Mouse (Mus musculus) spleen, postnatal 36 days (tissue): Measurements from ENCODE around the gene Nxn.

Experiments used
- DNase-seq, 2 experiments: peaks; one replicate each; pipeline ENCODE4 v3.0.0; 2022; ENCODE audit warnings: low spot score in 2 of 2, mixed read lengths in 1 of 2

Nxn gene

DNA sequence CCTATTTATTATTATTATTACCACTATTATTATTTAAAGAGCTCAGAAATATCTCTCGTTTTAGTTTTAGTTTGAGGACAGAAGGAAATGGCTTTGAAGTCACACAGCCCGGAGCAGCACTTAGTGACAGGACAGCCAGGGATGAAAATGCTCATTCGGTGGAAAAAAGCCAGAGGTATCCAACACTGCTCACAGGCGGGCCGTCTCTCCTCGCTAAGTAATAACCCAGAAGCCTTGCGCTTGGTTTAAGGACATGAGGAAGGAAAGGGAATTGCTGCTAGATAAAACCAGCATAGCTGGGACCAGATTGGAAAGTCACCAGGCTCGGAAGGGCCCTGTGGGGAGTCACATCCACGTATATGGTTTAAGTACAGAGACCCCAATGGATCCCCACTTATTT lies 35.3 kb downstream of the Nxn start:
- DNase-seq, result no peak

DNA sequence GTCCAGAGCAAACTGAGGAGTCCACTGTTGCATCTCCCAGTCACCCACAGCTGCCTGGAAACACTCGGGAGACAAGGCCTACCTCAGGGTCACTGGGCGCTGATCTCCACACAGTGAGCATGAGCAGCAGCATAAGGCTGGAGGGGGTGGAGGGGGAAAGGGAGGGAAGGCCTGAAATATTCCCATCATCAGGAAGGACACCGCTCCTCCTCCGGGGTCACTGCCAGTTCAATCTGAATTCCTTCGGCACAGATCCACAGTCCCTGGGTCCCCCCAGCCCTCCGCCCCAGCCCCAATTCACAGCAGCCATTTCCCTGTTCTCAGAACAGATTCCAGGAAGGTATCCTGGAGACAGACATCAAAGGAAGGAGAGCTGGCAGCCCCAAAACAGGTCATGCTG lies 35.8 kb downstream of the Nxn start:
- no peak for DNase-seq

DNA sequence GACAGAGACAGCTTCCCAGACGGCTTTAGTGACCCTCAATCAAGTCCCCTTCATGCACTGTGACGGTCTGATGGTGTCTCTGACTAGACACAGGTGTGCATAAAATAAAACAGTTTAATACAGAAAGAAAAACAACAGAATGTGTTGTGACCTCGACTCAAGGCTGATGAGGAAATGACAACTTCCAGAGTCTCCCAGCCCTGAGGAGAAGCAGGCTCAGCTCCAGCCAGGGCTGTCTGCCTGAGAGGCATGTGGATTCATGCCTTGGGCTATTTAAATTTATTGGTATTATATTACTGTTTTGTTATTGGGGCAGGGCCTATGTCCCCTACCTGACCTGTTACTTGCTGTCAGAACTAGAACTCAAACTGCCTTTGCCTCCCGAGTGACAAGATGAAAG lies 37.5 kb downstream of the Nxn start:
- no peak for DNase-seq

DNA sequence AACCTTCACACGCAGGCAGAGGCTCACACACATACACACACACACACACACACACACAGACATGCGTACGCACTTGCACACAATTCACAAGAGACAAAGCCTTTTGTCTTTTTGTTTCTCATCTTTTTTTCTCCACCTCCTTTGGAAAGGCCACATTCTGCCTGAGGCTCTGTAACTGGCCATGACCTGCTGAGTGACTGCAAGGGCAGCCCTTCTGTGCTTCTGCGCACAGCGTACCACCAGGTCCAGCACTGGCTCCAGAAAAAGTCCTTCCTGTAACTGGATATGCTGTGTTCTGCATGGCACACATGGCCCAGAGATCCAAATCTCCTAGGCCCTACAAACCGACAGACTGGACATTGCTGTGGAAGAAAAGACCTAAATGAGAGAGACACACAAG lies 38.7 kb downstream of the Nxn start:
- DNase-seq, result no peak

DNA sequence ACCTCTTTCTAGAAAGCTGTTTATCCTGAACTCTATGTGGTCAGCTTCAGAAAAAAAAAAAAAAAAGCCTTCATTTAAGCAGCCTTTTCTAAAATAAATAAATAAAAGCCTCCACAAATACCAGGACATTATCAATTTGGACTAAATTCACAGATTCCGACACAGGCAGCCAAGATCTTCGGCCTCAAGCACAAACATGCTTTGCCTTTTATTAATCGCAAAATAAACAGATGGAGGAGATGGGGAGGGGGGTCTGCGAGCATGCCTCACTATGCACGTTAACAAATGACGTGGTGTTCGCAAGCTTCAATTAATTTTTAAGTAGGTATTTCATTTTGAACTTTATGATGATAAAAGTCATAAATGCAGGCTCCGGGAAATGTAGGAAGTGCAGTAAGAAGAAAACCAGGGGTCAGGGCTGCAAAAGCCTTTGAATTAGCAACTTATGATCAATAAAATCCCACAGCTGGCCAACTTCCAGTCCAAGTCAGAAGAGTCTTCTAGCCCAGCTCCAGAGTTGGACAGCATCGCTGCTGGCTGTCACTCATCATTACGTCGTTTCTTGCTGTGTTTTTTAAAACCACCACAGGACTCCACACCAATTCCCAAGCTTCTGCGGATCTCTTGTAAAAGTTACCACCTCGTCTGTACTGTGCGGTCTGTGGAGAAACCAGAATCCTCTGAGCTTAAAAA lies 40.2 kb downstream of the Nxn start:
- DNase-seq, result no peak

DNA sequence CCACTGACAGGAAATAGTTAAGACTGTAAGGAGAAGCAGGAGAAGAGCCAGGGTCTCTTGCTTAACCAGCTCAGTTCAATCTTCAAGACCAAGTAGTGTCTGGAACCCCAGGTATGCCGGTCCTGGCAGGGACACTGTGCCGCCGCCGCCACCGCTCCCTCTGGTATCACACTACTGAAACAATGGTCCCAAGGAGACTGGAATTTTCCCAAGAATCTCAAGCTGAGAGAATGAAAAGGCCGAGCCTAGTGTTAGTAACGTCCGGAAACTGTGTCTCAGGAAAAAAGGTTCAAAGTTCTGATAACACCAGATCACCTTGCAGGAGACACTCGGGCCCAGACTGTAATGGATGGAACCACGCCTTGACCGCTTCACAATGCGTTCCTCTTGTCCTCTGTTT lies 41.5 kb downstream of the Nxn start:
- no peak for DNase-seq

DNA sequence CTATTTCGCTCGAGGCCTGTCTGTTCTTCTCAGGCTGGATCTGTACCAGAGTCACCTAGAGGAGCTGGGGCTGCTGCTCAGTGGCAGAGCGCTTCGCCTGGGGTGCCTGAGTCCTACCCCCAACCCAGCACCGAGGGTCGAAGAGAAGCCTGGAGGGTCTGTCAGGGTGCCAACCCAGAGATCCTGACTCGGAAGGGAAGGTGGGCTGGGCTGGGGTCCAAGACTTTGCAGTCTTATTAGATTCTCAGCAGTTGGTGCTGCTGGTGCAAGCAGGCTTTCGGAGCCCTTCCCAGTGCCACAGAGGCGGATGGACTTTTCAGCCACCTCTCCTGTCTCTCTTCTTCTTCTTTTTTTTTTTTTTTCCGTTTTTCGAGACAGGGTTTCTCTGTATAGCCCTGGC lies 42.8 kb downstream of the Nxn start:
- DNase-seq, result no peak

DNA sequence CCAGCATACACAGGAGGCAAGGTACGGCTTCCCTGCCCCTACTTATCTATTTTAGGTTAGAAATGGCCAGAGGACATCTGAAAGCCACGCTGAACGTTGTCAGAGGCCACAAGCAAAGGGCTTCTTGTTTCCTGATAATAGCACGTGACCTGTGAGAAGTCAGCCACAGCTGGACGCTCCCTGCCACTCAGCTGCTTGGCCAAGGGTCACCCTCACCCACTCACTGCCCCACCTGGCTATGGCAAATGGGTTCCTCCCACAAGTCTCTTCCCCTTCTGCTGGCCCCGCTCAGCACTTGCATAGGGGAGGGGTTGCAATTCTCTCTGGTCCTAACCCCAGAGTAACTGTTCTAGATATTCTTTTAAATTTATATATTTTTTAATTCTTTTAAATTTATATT lies 43.5 kb downstream of the Nxn start:
- DNase-seq, result no peak

DNA sequence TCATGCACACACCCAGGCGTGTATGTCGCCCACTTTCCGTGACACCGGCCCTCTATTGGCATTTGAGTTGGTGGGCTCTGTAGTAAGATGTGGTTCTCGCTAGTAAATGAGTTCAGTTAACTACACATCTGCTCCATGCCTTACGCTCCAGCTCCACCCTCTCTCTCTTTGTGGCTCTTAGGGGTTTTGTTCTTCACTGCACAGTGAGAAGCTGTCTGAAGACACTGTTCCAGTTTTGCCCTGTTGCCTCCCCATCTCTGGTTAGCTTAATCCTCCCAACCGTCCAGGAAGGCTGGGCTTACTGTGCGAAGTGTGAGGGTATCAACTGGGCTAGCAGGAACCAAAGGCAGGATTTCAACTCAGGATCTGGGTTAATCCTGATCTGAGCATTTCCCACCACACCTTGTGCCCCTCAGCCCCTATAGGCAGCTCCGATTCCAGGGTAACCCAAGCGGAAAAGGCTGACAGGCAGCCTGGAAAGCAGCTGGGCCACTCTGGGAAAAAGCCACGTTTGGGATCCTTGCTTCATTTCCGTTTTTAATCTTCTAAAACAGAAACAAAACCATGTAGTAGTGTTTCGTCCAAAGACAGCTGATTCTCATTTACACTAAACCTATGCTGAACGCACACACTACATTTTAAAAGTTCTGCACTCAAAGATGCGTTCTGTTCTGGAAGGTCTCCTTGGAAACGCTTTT lies 45.9 kb downstream of the Nxn start:
- no peak for DNase-seq

DNA sequence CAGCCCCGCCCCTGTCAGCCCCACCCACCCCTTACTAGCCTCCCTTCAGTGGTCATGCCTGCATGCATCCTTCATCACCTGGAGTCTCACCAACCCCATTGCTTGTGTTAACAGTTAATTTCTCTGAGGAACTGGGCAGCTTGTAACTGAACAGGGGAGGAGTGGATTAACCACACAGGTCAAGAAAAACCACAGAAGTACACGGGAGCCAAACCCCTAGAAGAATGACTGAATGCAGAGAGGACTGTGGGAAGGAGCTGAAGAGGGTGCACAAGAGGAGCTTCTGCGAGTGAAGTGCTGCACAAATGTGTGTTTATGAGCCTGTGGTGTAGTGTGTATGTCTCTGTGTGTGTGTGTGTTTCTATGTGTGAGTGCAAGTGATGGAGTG lies 47.3 kb downstream of the Nxn start:
- DNase-seq, result no peak

DNA sequence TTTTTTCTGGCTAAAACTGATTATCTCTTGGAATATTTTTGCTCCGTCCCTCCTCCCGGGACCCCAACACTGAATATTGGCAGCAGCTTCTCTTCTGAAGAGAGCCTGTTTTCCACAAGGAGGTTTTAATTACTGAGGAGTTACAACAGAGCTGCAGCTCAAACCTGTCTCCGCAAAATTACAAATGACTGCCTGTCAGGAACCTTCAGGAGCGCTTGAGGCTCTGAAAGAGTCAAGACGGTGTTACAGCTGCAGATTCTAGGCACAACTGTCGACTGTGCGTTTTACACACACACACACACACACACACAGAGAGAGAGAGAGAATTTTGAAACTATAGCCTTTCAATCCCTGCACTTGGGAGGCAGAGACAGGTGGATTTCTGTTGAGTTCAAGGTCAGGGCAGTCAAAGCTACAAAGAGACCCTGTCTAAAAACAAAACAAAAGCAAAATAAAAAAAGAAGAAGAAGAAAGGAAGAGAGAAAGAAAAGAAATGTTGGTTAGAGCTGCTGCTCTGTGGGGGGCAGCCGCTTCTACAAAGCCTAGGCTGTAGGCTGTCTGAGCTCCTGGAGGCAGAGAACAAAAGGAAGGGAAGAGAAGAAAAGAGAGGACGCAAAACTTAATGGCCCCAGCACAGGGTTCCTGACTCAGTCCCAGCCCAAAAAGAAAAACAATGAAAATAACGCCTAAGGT lies 47.9 kb downstream of the Nxn start:
- DNase-seq, result no peak

DNA sequence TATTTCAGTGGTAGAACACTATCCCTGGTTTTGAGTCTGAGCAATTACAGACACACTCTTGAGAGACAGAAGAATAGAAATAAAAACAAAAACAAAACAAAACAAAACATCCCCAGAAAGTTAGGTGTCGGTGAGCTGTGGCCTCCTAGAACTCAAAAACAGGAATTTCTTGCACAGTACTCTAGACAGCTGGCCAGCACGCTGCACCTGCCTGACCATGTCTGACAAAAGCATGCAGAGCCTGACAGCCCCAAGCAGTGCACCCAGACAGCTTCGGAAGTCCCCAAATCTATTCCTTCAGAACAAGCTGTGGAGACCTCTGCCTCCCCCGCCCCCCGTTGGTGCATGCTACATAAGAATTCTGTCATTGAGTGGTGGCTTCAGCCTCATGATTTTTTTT lies 49.1 kb downstream of the Nxn start:
- no peak for DNase-seq

DNA sequence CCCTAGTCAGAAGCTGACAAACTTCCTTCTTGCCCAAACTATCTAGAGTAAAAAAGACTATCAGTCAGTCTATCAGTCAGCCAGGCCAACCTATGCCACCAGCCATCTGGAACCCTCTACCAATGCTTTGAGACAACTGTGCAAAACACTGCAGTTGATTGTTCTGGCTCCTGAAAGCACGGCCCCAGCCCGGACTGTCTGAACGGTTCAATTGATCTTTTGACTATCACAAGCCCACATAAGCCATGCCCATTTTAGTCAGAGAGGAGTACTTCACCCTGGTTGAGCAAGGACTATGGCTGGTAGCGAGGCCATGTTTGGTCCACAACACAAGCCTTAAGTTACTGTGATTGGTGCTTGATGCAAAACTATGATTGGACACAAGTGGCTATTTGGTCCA lies 51.4 kb downstream of the Nxn start:
- DNase-seq, result no peak

DNA sequence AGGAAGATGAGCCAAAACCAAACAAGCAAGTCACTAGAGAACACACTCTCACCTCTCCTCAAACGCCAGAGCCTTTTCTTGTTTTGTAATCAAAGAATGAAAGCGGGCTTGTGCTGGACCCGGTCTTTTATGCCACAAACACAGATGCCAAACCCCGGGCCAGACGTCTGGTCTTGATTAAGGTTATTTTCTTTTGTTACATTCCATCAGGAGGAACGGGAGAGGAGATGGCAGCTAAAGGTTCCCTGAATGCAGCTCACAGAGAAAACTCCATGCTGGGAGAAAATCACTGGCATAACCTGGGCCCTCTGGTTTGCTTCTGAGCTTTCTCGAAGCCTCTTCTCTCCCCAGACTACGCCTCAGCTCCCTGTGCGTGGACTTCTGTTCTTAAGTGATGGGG lies 55.9 kb downstream of the Nxn start:
- DNase-seq, result no peak

DNA sequence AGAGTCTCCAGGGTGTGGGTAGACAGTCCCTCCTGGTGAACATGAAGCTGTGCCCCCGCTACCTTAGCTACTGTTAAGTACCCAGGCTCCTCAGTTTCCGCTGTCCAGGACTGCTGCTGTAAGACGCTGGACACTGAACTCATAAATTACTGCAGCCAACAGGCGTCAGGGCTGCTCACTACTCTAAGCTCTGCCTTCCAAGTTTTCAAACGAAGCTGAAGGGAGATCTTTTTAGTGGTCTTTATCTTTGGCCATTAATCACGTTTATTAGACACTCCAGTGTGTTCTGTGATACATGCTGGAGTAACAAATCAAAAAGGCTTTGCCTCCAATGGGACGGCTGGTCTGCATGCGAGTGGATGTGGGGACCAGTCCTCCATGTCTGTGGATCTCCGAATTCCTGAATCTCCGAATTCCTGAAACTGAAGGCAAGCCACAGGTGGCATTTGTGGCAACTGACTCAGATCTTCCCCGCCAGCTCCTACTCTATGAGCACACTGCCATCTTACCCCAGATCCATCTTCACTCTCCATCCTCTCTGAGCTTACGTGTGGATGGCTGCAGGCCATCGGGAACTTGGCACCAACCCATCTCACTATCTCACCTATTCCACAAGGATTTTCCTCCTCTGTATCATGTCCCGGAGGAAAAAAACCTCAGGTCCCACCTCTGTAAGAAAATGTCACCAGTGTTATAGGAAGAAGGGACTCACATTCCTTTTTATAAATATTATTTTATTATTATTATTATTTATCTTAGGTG lies 56.9 kb downstream of the Nxn start:
- no peak for DNase-seq

DNA sequence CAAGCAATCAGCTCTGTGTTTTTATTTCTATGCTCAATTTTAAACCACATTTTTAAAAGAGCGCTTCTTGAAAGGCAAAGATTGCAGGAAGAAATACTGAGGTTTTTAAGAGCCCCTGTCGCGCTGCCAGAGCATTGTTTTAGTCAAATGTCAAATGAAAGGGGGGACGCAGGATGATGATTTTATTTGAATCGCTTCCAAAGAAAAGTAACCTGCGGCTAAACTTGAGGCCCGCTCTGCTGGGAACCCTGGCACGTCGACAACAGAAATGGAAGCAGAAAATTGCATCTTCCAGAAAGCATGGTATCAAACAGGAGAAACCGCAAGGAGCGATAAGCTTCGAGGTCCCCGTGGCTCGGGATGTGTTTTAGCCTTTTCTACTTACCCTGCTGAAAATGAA lies 57.8 kb downstream of the Nxn start:
- no peak for DNase-seq

DNA sequence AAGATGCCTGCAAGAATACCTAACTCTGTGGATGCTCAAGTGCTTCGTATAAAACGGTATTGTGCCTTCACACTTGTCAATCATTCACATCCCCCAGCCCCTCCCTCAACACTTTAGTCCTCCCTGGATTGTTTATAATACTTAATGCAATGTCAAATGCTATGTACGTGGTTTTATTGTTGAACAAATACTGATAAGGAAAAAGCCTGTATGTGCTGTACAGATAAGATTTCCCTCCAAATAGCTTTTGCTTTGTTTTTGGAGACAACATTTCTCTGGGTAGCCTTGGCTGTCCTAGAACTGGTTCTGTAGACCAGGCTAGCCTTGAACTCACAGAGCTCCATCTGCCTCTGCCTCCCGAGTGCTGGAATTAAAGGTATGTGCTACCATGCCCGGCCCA lies 59.1 kb downstream of the Nxn start:
- DNase-seq, result no peak

DNA sequence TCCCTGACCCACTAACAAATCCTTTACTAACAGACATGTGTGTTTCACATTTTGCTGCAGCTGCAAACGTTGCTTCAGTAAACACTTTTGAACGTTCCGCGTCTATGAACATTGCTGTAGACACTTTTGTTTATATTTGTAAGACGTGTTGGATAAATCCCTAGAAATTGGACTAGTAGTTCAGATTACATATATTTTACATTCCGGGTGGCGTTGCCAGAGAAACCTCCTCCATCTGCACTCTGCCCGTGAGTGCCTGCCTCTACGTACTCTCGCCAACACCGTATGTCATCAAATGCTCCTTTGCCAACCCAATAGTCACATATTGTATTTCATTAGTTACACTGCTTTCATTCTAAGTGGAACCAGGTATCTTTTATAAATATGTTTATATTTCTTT lies 59.8 kb downstream of the Nxn start:
- no peak for DNase-seq

DNA sequence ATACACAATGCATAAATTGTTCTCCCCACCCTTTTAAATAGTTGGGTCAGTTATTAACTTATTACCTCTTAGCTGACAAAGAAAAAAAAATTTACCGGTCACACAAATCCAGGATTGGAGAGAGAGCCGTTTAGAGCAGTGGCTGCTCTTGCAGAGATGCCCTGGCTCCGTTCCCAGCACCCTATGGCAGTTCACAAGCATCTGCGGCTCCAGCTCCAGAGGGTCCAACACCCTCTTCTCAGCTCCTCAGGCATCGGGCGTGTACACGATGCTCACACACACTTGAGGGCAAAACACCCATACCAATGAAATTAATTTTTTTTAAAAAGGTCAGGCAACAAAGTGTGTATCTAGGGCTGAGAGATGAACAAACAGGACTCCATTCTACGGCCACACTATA lies 60.3 kb downstream of the Nxn start:
- DNase-seq, result no peak

DNA sequence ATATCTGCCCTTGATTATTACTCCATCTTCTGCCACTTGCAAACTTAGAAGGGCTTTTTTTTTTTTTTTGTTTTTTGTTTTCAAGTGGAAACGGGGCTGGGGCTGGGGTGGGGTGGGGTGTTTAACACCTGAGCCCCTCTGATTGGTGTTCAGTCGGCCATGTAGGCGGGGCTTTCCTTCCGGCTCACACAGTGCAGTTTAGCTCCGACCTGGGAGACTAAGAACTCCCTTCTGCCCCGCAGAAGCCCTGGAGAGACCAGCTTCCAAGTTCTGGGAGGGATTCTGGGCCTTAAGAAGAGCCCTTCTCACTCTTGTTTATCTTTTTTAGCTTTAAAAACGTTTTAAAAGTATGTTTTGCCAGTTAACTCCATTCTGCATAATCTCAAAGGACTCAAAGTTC lies 61.2 kb downstream of the Nxn start:
- no peak for DNase-seq

DNA sequence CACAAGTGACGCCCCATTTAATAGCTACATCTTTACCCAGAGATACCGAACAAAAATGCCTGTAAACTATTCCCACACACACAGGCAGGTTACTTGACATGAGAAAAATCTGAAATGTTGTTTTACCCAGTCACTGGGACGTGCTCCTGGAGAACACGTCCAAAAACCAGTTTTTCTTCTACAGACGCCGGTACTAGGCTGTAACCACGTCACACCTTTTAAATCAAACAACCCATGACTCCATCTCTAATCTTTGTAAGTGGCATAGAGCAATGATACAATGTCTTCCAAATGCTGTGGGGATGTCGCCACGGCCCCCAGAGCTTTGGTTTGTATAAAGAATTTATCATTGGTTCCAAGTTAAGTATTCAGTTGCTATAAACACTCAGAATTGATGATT lies 61.7 kb downstream of the Nxn start:
- DNase-seq, result no peak

DNA sequence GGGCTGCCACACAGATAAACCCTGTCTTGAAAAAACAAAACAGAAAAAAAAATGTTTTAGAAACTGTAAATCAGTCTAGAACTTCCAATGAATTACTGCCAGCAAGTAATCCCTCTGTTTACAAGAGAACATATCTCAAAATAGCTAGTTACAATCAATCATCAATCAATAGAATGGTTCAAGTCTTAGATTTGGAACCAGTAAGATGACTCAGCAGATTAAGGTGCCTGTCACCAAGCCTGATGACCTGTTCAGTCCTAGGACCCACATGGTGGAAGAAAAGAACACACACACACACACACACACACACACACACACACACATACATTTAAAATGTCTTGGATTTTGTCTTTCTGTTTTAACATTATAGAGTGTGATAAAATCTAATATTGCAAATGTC lies 62.7 kb downstream of the Nxn start:
- DNase-seq, result no peak

DNA sequence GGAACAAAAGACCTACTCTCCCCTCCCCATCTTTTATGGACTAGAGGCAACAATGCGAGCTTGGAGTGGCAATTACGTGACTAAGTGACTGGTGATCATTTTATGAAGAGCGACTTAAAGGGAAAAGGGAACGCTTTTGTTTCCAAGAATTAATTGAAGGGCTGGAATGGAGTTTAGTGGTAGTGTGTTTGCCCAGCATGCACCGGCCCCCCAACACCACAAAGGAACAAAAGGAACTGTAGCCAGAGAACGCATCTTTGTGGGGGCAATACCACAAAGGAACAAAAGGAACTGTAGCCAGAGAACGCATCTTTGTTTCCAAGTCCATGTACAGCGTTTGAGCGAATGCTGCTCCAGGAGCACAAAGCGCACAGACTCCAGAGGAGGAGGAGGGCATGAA lies 64.0 kb downstream of the Nxn start:
- no peak for DNase-seq
